Mouse (Mus musculus): Measurements from ENCODE around the gene Clstn2.

The Clstn2 gene

GRCm38 (mm10) chr9:97439872-97440636 is 592.9 kb downstream of the Clstn2 start:
- DNase-seq: no peak

DNA sequence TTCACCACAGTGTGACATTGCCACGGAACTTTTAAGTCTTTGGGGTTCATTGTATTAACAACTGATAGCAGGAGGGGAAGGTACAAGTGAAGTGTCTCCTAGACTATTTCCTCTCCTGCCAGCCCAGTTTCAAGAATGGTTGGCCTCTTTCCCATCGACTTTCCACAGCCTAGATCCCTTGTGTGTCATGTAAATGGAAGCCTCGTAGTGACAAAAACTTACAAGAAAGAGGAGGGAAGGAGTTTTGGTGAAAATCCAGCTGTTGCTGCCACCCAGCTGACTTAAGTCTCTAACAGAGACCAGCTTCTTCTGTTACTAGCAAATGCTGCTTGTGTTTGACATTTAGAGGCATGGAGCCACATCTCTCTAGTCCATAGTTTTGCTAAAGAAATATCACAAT is 598.3 kb downstream of the Clstn2 start:
- no peak for DNase-seq

- no peak for DNase-seq
These were observed 603.0 kb downstream of the Clstn2 start for GRCm38 (mm10) chr9:97429885-97430449.

DNA sequence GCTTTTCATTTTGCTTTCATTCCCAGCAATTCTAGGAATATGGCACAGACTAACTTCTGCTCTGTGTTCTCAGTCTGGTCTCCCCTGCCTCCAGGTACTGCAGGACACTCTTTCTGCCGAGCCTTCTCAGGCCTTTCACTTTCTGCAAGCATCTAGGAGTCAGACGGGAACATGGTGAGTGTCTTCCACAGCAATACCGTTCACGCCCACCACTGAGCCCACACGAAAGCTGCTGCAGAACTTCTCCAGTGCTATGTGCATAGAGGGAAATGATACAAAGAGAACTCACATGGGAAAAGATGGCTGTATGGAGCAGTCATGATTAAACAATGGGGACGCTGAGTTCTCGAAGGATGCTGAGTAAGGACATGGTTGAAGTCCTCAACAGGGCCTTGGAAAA is 604.9 kb downstream of the Clstn2 start:
- DNase-seq: peak; percentile 85

GRCm38 (mm10) chr9:97420896-97421295 is 612.1 kb downstream of the Clstn2 start:
- DNase-seq: no peak

DNA sequence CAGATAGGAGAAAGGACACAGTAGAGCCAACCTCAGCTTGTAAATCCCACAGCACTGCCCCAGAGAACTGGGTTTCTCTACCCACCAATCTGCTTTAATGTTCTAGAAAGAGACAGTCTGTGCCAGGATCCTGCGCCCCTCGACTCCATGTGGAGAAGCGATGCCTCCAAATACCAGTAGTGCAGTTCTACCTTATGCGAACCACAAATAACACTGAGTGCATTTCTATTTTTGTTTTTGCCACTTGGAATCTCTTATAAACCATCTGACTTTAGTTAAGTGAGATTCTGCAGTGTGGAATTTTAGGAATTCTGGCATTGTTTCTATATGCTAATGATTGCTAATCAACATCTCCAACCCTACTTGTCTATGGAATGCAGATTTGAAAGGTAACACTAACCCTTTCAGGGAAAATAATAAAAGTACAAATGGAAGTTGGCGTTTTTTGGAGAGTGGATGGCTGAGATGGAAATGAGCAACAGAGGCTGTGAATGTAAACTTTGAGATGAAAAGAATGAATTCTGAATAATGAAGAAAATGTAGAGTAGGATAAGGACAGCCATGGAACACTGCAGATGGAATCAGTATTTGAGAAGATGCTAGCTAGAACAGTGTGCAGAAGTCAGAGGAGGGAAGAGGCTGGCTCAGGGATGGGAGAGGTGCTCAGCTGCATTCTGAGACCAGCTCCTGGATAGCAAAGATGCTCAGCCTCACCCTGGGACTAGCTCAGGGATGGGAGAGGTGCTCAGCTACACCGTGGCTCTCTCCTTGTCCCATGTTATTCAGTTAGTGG is 617.9 kb downstream of the Clstn2 start:
- no peak for DNase-seq

GRCm38 (mm10) chr9:97408142-97408541 is 624.8 kb downstream of the Clstn2 start:
- no peak for DNase-seq
